Mouse (Mus musculus) left cerebral cortex, postnatal 4 days (tissue): ENCODE results near the gene Dnpep. TPM values are rescaled to one million over a fixed set of nuclear protein-coding genes. Genes with fewer than 3 reads are reported as not detected.

Experiments
- DNase-seq: peaks from one replicate; pipeline ENCODE4 v3.0.0-alpha.2; 2022
- intact Hi-C: fragments of 180-260 bp; cut with DNase I; formaldehyde crosslinking; loops from one replicate; pipeline ENCODE4 v1.15.1; 2025
- total RNA-seq, 2 experiments: library from RNA; stranded (reverse); gene quantifications; 2 replicates each; pipeline ENCODE4 v1.2.3; 2021

Dnpep gene
- 10 to 100 TPM; 87.9 to 96.9 TPM for total RNA-seq

- peak; percentile 100 for DNase-seq
- intact Hi-C loops, result no loop called here
Observed at GRCm38 (mm10) chr1:75317241-75318201, at the start of gene Dnpep. Dnpep (minus strand) TSS chr1:75317990.

GRCm38 (mm10) chr1:75365510-75366137, 47.8 kb upstream of the Dnpep start:
- DNase-seq, result no peak
- intact Hi-C loops, result no loop called here

GRCm38 (mm10) chr1:75363868-75364267, 46.1 kb upstream of the Dnpep start:
- no peak for DNase-seq
- intact Hi-C loops, result no loop called here

- intact Hi-C loops, result no loop called here
- DNase-seq, result no peak
Observed at GRCm38 (mm10) chr1:75361750-75362149, 44.0 kb upstream of the Dnpep start.

- DNase-seq, result no peak
- intact Hi-C loops, result no loop called here
Observed at GRCm38 (mm10) chr1:75361123-75361522, 43.3 kb upstream of the Dnpep start.

- intact Hi-C loops, result no loop called here
Observed at GRCm38 (mm10) chr1:75360112-75361031, 42.6 kb upstream of the Dnpep start, which contains the start of gene Des. Des (plus strand) TSS chr1:75360329.

GRCm38 (mm10) chr1:75359346-75359745, 41.6 kb upstream of the Dnpep start:
- intact Hi-C loops, result no loop called here
- DNase-seq, result no peak

More at GRCm38 (mm10) chr1:75360112-75361031, 42.6 kb upstream of the Dnpep start, which contains the start of gene Des:
- no peak for DNase-seq

GRCm38 (mm10) chr1:75358009-75358408, 40.2 kb upstream of the Dnpep start:
- intact Hi-C loops, result no loop called here
- DNase-seq, result no peak

GRCm38 (mm10) chr1:75357261-75357660, 39.5 kb upstream of the Dnpep start:
- peak; percentile 62 for DNase-seq
- intact Hi-C loops, result no loop called here

GRCm38 (mm10) chr1:75349275-75349674, 31.5 kb upstream of the Dnpep start:
- intact Hi-C loops, result no loop called here

GRCm38 (mm10) chr1:75347279-75347678, 29.5 kb upstream of the Dnpep start:
- no peak for DNase-seq
- intact Hi-C loops, result no loop called here

More at GRCm38 (mm10) chr1:75349275-75349674, 31.5 kb upstream of the Dnpep start:
- DNase-seq, result no peak

GRCm38 (mm10) chr1:75345036-75345935, 27.5 kb upstream of the Dnpep start:
- intact Hi-C loops, result no loop called here
- DNase-seq, result no peak

GRCm38 (mm10) chr1:75344291-75345035, 26.7 kb upstream of the Dnpep start:
- DNase-seq, result no peak
- intact Hi-C loops, result no loop called here

GRCm38 (mm10) chr1:75342874-75343416, 25.2 kb upstream of the Dnpep start:
- intact Hi-C loops, result loop anchor here (2.0 kb wide), 1 partner anchor 124 kb away; no protein-coding TSS in a partner anchor
- DNase-seq, result peak; percentile 63

- intact Hi-C loops, result no loop called here
- no peak for DNase-seq
Observed at GRCm38 (mm10) chr1:75340519-75340918, 22.7 kb upstream of the Dnpep start.

- DNase-seq, result no peak
- intact Hi-C loops, result no loop called here
Observed at GRCm38 (mm10) chr1:75339337-75339736, 21.5 kb upstream of the Dnpep start.

- intact Hi-C loops, result no loop called here
Observed at GRCm38 (mm10) chr1:75338091-75338694, 20.4 kb upstream of the Dnpep start.

GRCm38 (mm10) chr1:75337097-75337496, 19.3 kb upstream of the Dnpep start:
- intact Hi-C loops, result no loop called here
- DNase-seq, result no peak

More at GRCm38 (mm10) chr1:75338091-75338694, 20.4 kb upstream of the Dnpep start:
- no peak for DNase-seq
